Mouse (Mus musculus) E14TG2a.4 (cell line): ENCODE results near the gene Dgcr8.

Experiments used
- CTCF ChIP-seq: conservative IDR thresholded peaks from 2 replicates; pipeline ENCODE4 v1.5.1; 2014; ENCODE audit warnings: low read length
- POU5F1 ChIP-seq: IDR thresholded peaks from 2 replicates; pipeline ENCODE4 v1.6.1; 2014; ENCODE audit warnings: low read length, borderline replicate concordance

DNA sequence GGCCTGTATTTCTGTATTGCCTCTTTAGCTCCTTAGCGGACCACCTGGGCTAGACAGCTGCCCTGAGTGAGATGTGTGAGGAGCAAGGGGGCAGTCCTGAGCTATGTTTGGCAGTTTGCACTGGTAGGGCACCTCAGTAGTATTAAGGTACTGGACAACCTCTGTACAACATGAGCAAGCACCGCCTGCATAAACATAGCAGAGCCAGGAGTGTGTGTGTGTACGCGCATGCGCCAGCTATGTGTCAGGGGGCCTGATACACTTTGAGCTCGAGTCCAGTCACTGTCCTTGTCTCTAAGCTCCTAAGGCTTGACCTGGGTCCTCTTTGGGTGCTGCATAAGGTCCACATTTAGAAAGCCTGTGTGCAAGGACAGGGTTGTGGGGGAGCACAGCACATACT is 58.4 kb downstream of the Dgcr8 start:
- no peak for TF ChIP-seq CTCF
- no peak for TF ChIP-seq POU5F1
